Mouse (Mus musculus): ENCODE results near the gene Kdm5c.
"Not testable (repeated sequence)": the region's sequence is repeated elsewhere in the genome, so short reads cannot be mapped to it uniquely, and the experiment has no call there.

Kdm5c gene

DNA sequence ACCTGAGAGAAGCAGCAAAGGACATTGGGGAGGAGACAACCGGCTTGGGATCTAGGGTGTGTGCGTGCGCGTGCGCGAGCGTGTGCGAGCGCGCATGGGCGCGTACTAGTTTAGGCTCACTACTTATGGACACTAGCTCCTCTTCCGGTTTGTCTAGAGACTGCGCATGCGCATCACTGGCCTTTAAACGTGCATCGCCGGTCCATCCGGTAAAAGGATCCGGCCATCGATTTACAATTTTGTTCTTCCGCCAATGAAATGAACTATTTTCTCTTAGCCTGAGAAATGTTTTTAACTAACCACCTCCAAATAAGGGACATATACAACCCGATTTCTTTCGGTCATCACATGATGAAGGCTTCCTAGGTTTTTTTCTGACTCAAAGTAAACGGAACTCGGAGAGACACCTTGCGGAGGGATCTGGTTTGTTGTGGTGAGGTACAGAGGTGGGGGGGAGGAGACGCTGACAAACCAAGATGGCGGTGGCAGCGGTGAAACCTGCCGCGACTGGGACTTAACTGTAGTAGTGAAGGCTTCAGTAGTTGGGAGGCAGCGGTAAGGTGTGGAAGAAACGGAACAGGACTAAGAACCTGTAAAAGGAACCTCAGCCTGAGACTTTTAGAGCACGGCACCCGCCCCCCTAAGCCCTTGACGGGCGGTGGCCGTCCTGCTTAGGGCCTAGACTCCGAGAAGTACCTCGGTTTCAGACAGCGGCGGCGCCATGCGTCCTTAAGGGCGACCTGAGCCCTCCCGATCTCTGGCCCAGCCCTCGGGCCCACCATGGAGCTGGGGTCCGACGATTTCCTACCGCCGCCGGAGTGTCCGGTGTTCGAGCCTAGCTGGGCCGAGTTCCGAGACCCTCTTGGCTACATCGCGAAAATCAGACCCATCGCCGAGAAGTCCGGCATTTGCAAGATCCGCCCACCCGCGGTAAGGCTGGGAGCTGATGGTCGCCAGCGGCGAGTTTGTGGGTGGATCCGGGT is at the start of gene Kdm5c:
TSS of gene Kdm5c (plus strand) at position 240 of the 983 bp plus-strand sequence.
- peak; percentile 95 to 100 for DNase-seq

DNA sequence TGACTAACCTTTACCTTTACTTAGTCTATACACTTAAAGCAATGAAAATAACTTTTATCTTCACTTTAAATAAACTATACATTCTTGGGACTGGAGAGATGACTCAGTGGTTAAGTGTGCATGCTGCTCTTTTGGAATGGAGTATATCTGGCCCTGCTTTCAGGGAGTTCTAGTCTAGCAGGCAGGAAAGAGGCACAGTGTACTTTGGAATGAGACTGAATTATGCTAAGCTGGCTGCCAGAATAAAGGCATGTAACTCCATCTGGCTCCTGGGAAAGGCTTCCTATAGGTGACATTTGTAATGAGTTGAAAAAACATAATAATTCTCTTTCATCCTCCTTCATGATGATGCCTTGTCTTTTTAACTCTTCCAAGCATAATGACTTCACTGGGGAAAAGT is 45.7 kb upstream of the Kdm5c start:
- no peak for DNase-seq

DNA sequence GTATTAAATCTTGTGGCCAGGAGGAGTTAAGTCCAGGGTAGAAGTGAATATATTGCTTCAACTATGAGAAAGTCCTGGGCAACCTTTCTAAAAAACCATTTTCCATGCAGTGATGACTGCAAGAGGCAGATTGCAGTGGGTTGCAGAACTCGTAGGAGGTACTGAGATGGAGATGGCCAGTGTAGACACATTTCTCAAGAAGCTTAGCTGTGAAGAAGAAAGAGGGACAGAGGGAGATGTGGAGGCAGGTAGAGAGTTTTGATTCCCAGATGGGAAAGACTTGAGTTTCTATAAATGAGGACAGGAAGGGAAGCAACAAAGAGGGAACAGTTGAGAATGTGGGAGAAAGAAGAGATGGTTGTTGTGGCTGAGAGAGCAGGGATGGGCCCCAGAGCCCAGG is 41.6 kb upstream of the Kdm5c start:
- DNase-seq = no peak

DNA sequence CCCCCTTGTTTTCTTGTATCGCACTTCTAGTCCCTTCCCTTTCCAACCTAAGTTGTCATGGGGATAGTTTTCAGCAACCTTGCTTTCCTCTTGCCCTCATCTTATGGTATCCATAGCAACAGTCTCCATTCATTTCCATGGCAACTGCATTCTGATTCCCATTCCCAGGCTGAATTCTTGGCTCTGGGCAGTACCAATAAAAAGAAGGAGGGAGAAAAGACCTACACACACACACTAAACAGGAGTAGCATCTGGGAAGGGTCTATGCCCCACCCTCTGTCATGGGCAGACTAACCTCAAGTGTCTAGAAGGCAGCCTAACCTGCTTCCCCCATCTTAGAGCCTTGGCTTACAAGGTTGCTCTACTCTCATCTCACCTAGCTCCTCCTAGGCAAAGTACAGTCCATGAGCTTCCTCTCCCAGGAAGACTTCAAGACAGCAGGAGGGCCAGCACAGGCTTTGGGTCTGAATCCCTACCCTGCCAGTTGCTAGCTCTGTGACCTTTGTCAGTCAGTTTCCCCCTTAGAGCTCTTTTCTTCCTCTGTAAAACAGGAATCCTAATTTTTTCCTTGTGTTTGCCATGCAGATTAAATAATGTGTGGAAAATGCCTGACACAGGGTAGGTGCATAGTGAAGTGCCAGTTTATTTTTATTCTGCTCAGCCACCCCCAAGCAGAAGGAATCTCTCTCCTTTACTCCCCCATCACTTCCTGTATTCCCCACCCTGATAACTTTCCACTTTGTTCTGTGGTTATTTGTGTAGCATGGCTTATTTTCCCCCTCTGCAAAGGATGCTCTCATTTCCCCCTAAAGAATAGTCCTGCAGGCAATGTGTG is 34.8 kb upstream of the Kdm5c start:
- DNase-seq = no peak

DNA sequence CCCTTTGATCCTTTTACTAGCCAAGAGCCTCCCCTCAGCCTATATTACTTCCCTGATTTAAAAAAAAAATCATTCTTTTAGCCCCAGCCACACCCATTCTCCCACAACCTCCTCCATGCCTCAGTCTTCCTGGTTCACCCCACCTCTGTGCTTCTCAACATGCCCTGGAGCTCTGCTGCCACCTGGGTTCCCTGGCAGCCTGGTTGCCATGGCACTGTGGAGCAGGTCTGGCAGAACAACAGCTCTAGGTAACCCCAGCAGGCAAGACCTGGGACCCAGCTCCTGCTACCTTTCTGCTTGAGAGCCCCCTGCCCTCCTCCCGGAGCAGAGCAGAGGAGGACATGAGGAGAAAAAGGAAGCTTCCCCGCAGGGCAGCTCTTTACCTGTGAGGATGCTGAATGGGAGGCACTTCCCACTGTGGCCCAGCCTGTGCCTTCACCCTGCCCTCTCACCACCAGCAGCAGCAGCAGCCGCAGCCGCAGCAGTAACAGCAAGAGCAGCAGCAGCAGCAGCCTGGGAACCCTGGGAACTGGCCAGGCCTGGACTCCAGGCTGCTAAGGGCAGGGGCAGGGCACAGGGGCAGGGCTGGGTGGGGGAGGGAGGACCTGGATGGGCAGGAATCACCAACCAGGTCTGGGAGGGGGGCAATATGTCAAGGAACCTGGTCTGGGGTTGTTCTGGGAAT is 30.9 kb upstream of the Kdm5c start:
- DNase-seq = peak in 1 of 2 experiments; percentile 32

DNA sequence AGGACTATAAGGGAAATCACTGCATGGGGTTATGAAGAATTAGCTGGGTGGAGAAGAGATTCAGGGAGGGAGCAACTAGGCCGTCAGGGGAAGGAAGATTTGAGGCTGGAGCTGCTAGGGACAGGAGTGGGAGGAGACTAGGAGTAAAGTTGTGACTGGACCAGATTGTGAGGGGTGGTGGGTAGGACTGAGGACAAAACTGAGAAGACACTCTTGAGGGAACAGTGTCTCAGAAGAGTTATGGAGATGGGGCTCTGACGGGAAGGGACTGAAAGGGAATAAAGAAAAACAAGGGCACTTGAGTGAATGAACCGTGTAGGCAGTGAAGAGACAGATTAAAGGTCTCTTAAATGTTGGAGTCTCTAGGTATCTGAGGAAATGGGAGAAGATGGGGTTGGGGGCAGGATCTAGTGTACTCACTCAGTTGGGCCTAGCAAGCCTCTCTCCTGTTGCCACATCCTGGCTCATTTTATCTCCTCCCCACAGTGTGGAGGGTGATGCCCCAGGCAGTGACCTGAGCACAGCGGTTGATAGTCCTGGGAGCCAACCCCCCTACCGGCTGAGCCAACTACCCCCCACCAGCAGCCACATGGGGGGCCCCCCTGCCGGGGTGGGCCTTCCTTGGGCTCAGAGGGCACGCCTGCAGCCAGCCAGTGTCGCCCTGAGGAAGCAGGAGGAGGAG is 30.3 kb upstream of the Kdm5c start:
- DNase-seq = no peak

DNA sequence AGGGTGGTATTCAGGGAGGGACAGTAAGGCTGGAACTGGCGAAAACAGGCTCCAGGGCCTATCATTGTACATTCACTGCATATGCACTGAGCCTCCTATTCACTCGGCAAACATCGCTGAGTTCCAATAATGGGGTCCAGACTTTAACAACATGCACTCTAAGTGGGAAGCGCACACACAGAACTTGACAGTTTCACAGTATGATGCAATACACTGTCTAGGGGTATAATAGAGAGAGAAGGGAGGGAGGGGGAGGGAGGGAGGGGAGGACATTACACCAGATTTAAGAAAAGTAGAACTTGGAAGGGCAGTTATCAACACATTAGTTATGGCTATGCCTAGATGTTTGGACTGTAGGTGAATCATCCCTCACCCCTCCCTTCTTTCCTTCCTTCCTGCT is 29.6 kb upstream of the Kdm5c start:
- no peak for DNase-seq

DNA sequence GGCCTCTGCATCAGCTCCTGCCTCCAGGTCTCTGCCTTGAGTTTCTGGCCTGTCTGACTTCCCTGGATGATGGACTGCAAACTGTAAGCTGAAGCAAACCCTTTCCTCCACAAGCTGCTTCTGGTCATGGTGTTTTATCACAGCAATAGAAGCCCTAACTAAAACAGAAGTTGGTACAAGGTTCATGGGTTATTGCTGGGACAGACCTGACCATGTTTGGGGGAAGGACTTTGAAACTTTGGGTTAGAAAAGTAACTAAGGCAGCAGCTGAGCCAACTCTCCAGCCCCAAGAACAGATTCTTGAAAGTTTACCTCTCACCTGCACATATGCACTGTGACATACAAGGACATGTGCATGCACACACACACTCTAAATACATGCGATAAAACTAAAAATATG is 27.3 kb upstream of the Kdm5c start:
- peak in 1 of 2 experiments; percentile 60 for DNase-seq

DNA sequence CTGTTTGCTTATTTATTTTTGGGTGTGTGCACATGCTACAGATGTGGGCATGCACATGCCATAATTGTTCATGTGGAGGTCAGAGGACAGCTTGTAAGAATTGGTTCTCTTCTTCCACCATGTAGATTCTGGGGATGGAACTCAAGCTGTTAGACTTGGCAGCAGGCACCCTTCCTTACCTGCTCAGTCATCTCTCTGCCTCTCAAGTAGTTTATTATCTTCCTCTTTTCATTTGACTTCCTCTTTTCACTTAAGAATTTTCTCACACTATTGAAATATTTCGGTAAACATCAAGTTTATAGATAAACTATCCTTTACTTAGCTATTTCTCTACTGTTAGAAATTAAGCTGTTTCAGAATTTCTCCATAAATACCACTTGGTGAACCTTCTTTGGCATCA is 18.1 kb upstream of the Kdm5c start:
- no peak for DNase-seq

DNA sequence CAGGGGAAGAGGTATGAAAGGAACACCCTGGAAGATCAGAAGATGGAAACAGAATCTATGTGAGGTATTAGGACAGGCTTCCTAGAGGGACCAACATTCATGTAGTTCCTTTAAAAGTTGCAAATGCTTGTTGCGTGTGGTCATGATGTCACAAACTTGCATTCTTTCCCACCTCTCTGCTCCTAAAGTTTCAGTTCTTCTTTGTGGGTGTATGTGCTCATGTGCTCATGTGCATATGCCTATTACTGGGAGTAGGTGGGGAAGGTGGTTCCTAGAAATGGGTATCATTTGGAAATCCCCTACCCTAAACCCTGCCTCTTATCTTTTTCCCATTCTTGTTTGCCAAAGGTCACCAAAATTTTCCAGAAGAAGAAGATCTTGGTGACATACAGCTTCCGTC is 14.3 kb upstream of the Kdm5c start:
- no peak for DNase-seq

DNA sequence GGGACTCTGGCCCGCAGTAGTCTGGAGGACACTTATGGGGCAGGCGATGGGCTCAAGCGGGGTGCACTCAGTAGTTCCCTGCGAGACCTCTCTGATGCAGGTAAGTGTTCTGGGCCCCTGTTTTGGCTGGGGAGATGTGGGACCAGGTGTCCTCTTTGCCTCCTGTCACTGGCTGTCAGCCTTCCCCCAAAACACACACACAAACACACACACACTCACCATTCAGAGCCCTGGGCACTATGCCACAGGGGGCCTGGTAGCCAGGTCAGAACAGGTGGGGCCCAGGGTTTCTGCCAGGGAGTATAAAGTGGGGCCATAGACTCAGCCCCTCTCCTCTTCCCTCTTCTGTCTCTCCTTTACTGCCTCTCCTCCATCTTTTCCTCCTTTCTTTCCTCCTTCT is 11.1 kb upstream of the Kdm5c start:
- no peak for DNase-seq

DNA sequence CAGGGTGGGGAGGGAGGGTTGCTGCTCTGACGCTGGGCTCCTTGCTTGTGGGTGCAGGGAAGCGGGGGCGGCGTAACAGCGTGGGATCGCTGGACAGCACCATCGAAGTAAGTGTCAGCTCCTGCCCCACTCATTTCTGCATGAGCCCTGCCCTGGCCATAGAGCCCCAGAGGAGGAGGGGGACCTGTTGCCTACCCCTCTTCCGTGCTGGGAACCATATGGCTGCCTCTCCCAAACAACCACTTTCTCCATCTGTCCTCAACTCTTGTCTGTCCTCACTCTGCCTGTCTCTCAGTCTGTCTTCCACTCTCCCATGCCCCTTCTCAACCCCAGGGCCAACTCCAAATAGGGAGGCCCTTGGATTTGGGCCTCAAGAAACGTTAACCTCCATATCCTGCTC is 10.6 kb upstream of the Kdm5c start:
- DNase-seq = no peak

DNA sequence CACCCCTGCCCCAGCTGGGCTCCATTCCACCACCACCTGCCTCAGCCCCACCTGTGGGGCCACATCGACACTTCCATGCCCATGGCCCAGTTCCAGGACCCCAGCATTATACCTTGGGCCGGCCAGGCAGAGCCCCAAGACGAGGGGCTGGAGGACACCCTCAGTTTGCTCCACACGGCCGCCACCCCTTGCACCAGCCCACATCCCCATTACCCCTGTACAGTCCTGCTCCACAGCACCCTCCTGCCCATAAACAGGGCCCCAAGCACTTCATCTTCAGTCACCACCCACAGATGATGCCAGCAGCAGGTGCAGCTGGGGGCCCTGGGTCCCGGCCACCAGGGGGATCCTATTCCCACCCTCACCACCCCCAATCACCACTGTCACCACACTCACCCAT is 9.5 kb upstream of the Kdm5c start:
- no peak for DNase-seq

DNA sequence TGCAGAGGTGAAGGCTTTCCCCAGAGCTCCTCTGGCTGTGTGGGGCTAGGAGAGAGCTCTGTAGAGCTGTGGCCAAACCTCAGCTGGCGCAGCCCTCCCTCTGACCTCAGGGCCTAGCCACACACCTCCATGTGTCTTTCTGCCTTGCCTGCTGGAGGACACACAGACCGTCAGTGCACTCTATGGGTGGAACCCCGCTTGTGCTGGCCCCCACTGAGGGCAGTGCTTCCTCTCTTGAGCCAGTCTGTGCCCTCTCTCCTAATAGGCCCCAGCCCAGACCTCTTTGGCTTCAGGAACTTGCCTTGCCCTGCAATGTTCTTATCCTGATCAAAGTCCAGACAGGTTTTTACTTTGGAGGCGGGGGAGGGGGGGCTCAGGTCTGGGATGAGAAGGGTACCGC is 8.5 kb upstream of the Kdm5c start:
- DNase-seq = peak; percentile 9 to 19

DNA sequence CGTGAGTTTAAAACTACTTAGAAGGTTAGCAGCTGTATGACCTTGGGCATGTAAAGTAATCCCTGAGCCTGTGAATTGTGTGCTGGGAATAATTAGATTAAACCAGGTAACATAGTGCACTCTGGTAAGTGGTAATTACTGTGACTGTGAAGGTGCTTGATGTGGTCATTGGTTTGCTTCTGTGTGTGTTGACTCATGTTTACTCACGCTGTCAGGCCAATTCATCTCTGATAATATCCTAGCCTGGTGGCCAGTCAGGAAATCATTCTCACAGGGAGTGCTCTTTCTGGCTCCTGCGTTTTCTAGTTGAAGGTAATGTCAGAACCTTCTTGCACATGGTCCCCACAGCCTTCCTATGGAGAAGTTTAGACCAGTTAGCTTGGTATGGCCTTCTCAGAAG is 1.3 kb downstream of the Kdm5c start:
- no peak for DNase-seq

DNA sequence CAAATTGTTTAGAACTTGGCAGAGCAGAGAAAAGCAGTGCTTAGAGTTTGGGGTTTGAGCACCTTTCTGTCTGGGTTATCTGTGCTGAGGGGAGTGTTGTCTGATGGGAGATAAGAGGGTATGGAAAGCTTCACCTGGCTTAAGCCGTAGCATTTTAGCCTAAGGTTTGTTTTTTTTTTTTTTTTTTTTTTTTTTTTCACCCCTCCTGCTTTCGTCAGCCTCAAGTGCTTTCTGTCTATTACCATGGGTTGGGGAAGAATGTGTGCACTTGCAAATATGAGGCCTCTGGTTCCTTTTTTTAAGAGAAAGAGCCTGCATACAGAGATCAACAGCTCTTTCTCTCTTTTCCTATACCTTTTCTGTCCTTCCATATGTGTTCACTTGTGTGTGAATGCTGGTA is 2.9 kb downstream of the Kdm5c start:
- no peak for DNase-seq

DNA sequence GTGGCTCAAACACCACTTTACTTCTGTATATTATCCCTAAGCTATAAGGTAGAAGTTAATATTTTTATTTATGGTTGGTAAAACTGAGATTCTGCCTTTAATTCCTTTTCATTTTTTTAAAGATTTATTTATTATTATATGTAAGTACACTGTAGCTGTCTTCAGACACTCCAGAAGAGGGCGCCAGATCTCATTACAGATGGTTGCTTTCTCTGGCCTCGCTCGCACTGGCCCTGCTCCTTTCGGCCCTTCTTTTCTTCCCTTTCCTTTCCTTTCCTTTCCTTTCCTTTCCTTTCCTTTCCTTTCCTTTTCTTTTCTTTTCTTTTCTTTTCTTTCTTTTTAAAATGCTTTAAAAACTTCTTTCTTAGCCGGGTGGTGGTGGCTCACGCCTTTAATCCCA is 10.3 kb downstream of the Kdm5c start:
- not testable (repeated sequence) for DNase-seq

DNA sequence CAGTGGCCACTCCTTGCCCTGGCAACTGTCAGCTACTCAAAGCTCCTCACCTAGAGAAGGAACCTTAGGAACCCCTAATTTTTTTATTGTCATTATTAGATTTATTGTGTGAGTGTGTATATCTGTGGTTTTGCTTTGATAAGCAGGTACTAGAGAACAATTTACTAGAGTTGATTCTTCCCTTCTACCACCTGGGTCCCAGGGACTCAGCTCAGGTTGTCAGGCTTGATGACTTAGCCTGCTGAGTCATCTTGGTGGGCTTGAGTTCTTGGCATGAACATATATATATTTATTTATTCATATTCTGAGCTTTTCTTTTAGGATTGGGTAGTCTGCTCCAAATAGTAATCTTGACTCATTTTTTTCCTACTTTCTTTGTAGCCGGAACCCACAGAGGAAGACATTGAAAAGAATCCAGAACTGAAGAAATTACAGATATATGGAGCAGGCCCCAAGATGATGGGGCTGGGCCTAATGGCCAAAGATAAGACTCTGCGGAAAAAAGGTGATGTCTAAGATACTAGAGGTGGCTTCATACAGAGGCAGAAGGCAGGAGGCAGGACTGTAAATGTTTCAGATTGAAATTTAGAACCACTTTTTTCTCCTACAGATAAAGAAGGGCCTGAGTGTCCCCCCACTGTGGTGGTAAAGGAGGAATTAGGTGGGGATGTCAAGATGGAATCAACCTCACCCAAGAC is 11.8 kb downstream of the Kdm5c start:
- no peak for DNase-seq

DNA sequence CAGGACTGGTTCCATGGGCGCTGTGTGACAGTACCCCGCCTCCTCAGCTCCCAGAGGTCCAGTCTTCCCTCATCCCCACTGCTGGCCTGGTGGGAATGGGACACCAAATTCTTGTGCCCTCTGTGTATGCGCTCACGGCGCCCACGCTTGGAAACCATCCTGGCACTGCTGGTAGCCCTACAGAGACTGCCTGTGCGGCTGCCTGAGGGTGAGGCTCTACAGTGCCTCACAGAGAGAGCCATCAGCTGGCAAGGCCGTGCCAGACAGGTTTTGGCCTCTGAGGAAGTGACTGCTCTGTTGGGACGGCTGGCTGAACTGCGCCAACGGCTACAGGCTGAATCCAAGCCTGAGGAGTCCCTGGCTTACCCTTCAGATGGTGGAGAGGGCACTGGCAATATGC is 38.4 kb downstream of the Kdm5c start:
- DNase-seq = no peak

DNA sequence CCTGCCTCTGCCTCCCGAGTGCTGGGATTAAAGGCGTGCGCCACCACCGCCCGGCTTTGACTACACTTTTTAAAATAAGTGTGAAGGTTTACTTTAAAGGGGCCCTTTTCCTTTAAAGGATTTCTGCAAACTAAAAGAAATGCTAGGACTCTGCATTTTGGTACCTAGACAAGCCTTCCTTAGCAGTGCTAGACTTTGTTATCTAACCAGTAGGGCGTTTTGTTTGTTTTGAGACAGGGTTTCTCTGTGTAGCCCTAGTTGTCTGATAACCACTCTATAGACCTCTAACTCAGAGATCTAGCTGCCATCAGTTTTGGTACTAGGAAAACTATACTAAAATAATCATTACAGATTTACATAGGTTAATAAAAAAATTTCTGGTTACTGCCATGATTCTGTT is 46.6 kb downstream of the Kdm5c start:
- no peak for DNase-seq

DNA sequence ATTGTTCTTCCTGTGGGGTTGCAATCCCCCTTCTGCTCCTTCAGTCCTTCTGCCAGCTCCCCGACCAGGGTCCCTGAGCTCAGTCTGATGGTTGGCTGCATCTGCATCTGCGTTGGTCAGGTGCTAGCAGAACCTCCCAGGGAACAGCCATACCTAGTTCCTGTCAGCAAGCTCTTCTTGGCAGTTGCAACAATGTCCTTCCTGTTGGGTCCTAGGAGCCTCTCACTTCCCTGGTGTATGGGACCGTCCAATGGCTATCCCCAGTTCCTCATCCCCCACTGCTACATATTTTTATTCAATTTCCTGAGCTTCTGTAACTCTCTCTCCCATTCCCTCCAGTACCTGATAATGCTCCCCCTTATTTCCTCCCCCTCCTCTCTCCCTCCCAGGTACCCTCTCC is 51.9 kb downstream of the Kdm5c start:
- DNase-seq = no peak

DNA sequence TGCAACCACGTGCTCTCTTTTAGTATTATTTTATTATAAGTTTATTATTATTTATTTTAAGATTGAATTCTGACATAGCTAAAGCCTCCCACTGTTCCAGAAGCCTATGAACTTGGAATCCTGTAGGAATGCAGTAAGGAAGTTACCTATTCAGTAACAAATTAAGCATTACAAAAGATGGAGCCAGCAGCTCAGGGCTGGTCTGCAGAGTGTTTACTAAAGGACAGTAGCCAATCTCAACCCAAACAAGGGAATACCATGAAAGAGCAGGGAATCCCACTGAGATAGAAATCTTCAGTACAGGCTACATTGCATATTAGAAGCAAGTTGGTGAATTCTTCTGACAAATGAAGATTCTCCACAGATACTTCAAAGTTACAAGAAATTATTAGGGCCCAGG is 54.2 kb downstream of the Kdm5c start:
- not testable (repeated sequence) for DNase-seq

Measured in kidney, adult 8-10 months (tissue).